Comparison of ENCODE assay signal across 8 mouse cellular contexts in genomic region chr4:135945706-135946105, GRCm38 (mm10). TPM values are rescaled to one million over a fixed set of nuclear protein-coding genes. Genes with fewer than 3 reads are reported as not detected.
A peak's percentile ranks its signal among the peaks of the same experiment; 100 is the strongest.
DNase-seq lines count a peak whose midpoint lies in the region; ATAC-seq and TF ChIP-seq lines count a peak whose summit lies in the region.

No protein-coding gene starts in this region.

- H3K9ac ChIP-seq in embryonic facial prominence, embryonic 15.5 days = peak overlapping the region; percentile 83; the same call in 1 of the 2 replicates
- H3K9ac ChIP-seq in limb, embryonic 12.5 days (replicated peaks) = peak overlapping the region; percentile 79; the same call in 1 of the 2 replicates
- H3K9ac ChIP-seq in neural tube, embryonic 14.5 days (replicated peaks; ENCODE audit: low read depth, low read length) = no peak overlapping the region

- DNase-seq in left cerebral cortex, adult 2 months (ENCODE audit: extremely low spot score in 1 of 2, low spot score in 2 of 2) = no peak
- DNase-seq in left cerebral cortex, postnatal 10 days (ENCODE audit: extremely low spot score in 1 of 2, low spot score in 2 of 2) = no peak
- DNase-seq in c-Kit-positive CD71-positive TER-119-positive erythroid progenitor cells, embryonic 14.5 days (ENCODE audit: low spot score) = no peak
- DNase-seq in adrenal gland, postnatal 10 days = no peak

- intact Hi-C loops in left cerebral cortex, adult 2 months (cut with DNase I) = loop anchor here (2.0 kb wide), 1 partner anchor 25 kb away; the partner anchor contains the start of gene Fuca1
- intact Hi-C loops in left cerebral cortex, postnatal 10 days (cut with DNase I) = loop anchor here (5.0 kb wide), 1 partner anchor 53 kb away; no protein-coding TSS in a partner anchor

- H3K4me1 ChIP-seq in embryonic facial prominence, embryonic 15.5 days = peaks cover 21% of the 10 kb centered on the region
- 0 out of 2 replicates have a peak, but pooled peaks cover 12% of the 10 kb centered on the region for H3K4me1 ChIP-seq in limb, embryonic 12.5 days (replicated peaks)
- 0 out of 2 replicates have a peak, but pooled peaks cover 4% of the 10 kb centered on the region for H3K4me1 ChIP-seq in neural tube, embryonic 14.5 days (ENCODE audit: control insufficient read depth, insufficient read depth, low read length)

- 77% methylated on average over 10 of the region's 10 CpGs for WGBS in embryonic facial prominence, embryonic 15.5 days
- WGBS in limb, embryonic 12.5 days = 78% methylated on average over 10 of the region's 10 CpGs
- 73% methylated on average over 10 of the region's 10 CpGs for WGBS in neural tube, embryonic 14.5 days

- 0 out of 2 replicates have a peak, but pooled peaks cover 10% of the 10 kb centered on the region for H3K36me3 ChIP-seq in embryonic facial prominence, embryonic 15.5 days
- H3K36me3 ChIP-seq in limb, embryonic 12.5 days = peaks cover 11% of the 10 kb centered on the region
- no peaks in the 10 kb centered on the region for H3K36me3 ChIP-seq in neural tube, embryonic 14.5 days (ENCODE audit: control insufficient read depth, insufficient read depth, low read length)

- TF ChIP-seq CTCF in left cerebral cortex, adult 2 months (IDR thresholded peaks at IDR 0.05) = no peak

- no peak overlapping the region; the same call in 1 of the 2 replicates for H3K4me3 ChIP-seq in left cerebral cortex, adult 2 months
- peak overlapping the region; percentile 93 for H3K4me3 ChIP-seq in embryonic facial prominence, embryonic 15.5 days (replicated peaks)
- H3K4me3 ChIP-seq in limb, embryonic 12.5 days (replicated peaks) = peak overlapping the region; percentile 85
- peak overlapping the region; percentile 78 for H3K4me3 ChIP-seq in neural tube, embryonic 14.5 days (ENCODE audit: low read depth, low read length)

- H3K27me3 ChIP-seq in embryonic facial prominence, embryonic 15.5 days = no peaks in the 10 kb centered on the region
- H3K27me3 ChIP-seq in limb, embryonic 12.5 days = no peaks in the 10 kb centered on the region
- no peaks in the 10 kb centered on the region for H3K27me3 ChIP-seq in neural tube, embryonic 14.5 days (ENCODE audit: control insufficient read depth, insufficient read depth, low read length)

- no peak for ATAC-seq in embryonic facial prominence, embryonic 15.5 days (ENCODE audit: insufficient number of reproducible peaks, low FRiP score, low TSS enrichment, low read depth)
- no peak for ATAC-seq in limb, embryonic 12.5 days (ENCODE audit: insufficient number of reproducible peaks, insufficient read depth, low FRiP score, low TSS enrichment, low read depth)
- peak; percentile 42 for ATAC-seq in neural tube, embryonic 14.5 days (ENCODE audit: low read depth)
- ATAC-seq in erythroid progenitor cell, adult 5-6 weeks (replicated peaks; ENCODE audit: low FRiP score, poor library complexity, severe bottlenecking) = no peak

- no peaks in the 10 kb centered on the region for H3K9me3 ChIP-seq in embryonic facial prominence, embryonic 15.5 days (replicated peaks)
- H3K9me3 ChIP-seq in limb, embryonic 12.5 days = peaks cover 3% of the 10 kb centered on the region; the same call in 1 of the 2 replicates
- no peaks in the 10 kb centered on the region for H3K9me3 ChIP-seq in neural tube, embryonic 14.5 days (ENCODE audit: control insufficient read depth, low read length)

- H3K4me2 ChIP-seq in embryonic facial prominence, embryonic 15.5 days (replicated peaks) = peak overlapping the region; percentile 69
- peak overlapping the region; percentile 84 for H3K4me2 ChIP-seq in limb, embryonic 12.5 days
- peak overlapping the region; percentile 81 for H3K4me2 ChIP-seq in neural tube, embryonic 14.5 days (ENCODE audit: low read depth, low read length)

- peak overlapping the region; percentile 81 for H3K27ac ChIP-seq in left cerebral cortex, adult 2 months
- peak overlapping the region; percentile 40 for H3K27ac ChIP-seq in embryonic facial prominence, embryonic 15.5 days (replicated peaks)
- H3K27ac ChIP-seq in limb, embryonic 12.5 days = no peak overlapping the region
- peak overlapping the region; percentile 34; the same call in 1 of the 2 replicates for H3K27ac ChIP-seq in neural tube, embryonic 14.5 days (ENCODE audit: low read depth, low read length)

RNA-seq across cellular contexts. Expression of gene Hmgcl, which starts 0.5 kb away (rescaled TPM):
- total RNA-seq in left cerebral cortex, adult 2 months (2021) = 10 to 100 TPM; 33.4 to 34.1 TPM
- 10 to 100 TPM; 30.5 to 31.9 TPM for total RNA-seq in left cerebral cortex, postnatal 10 days (2021)
- 78.2 and 79.8 TPM in 2 replicates for polyA plus RNA-seq in embryonic facial prominence, embryonic 15.5 days (2015; fragmentation: Nextera tagmentation; extraction: Ambion mirVana)
- polyA plus RNA-seq in limb, embryonic 12.5 days (2016; fragmentation: Nextera tagmentation; extraction: Ambion mirVana) = 78.5 and 81.5 TPM in 2 replicates
- 58.4 and 66.1 TPM in 2 replicates for polyA plus RNA-seq in neural tube, embryonic 14.5 days (2014; fragmentation: Nextera tagmentation; extraction: Ambion mirVana)
- total RNA-seq in erythroid progenitor cell, adult 5-6 weeks (2015; ENCODE audit: low replicate concordance) = 24.3 and 25.2 TPM in 2 replicates
- total RNA-seq in erythroid progenitor cell, adult 5-6 weeks (2017; ENCODE audit: low replicate concordance) = 19.6 and 30.0 TPM in 2 replicates
- 100 to 1,000 TPM in 1 of 2 experiments, 10 to 100 TPM in 1; 84.4 to 108 TPM for total RNA-seq in adrenal gland, postnatal 10 days (2021)

RNA-seq across cellular contexts. Expression of gene Gale, which starts 17.8 kb away (rescaled TPM):
- total RNA-seq in left cerebral cortex, adult 2 months (2021) = 10 to 100 TPM; 22.0 to 22.9 TPM
- 10 to 100 TPM; 28.0 to 29.7 TPM for total RNA-seq in left cerebral cortex, postnatal 10 days (2021)
- polyA plus RNA-seq in embryonic facial prominence, embryonic 15.5 days (2015; fragmentation: Nextera tagmentation; extraction: Ambion mirVana) = 44.7 and 48.0 TPM in 2 replicates
- polyA plus RNA-seq in limb, embryonic 12.5 days (2016; fragmentation: Nextera tagmentation; extraction: Ambion mirVana) = 32.1 and 33.3 TPM in 2 replicates
- polyA plus RNA-seq in neural tube, embryonic 14.5 days (2014; fragmentation: Nextera tagmentation; extraction: Ambion mirVana) = 35.8 and 44.1 TPM in 2 replicates
- 1.4 and 6.3 TPM in 2 replicates for total RNA-seq in erythroid progenitor cell, adult 5-6 weeks (2015; ENCODE audit: low replicate concordance)
- total RNA-seq in erythroid progenitor cell, adult 5-6 weeks (2017; ENCODE audit: low replicate concordance) = 3.6 and 12.2 TPM in 2 replicates
- 10 to 100 TPM; 22.0 to 23.1 TPM for total RNA-seq in adrenal gland, postnatal 10 days (2021)

RNA-seq across cellular contexts. Expression of gene Fuca1, which starts 25.2 kb away (rescaled TPM):
- 10 to 100 TPM; 34.9 to 37.9 TPM for total RNA-seq in left cerebral cortex, adult 2 months (2021)
- total RNA-seq in left cerebral cortex, postnatal 10 days (2021) = 10 to 100 TPM; 46.8 to 47.9 TPM
- polyA plus RNA-seq in embryonic facial prominence, embryonic 15.5 days (2015; fragmentation: Nextera tagmentation; extraction: Ambion mirVana) = 78.2 and 82.1 TPM in 2 replicates
- 47.0 and 51.0 TPM in 2 replicates for polyA plus RNA-seq in limb, embryonic 12.5 days (2016; fragmentation: Nextera tagmentation; extraction: Ambion mirVana)
- 68.6 and 70.6 TPM in 2 replicates for polyA plus RNA-seq in neural tube, embryonic 14.5 days (2014; fragmentation: Nextera tagmentation; extraction: Ambion mirVana)
- total RNA-seq in erythroid progenitor cell, adult 5-6 weeks (2015; ENCODE audit: low replicate concordance) = 23.1 and 45.3 TPM in 2 replicates
- 38.9 and 50.2 TPM in 2 replicates for total RNA-seq in erythroid progenitor cell, adult 5-6 weeks (2017; ENCODE audit: low replicate concordance)
- total RNA-seq in adrenal gland, postnatal 10 days (2021) = 100 to 1,000 TPM in 1 of 2 experiments, 10 to 100 TPM in 1; 96.9 to 109 TPM

RNA-seq across cellular contexts. Expression of gene Lypla2, which starts 26.7 kb away (rescaled TPM):
- total RNA-seq in left cerebral cortex, adult 2 months (2021) = 10 to 100 TPM; 92.9 to 96.7 TPM
- 10 to 100 TPM; 94.0 to 95.0 TPM for total RNA-seq in left cerebral cortex, postnatal 10 days (2021)
- polyA plus RNA-seq in embryonic facial prominence, embryonic 15.5 days (2015; fragmentation: Nextera tagmentation; extraction: Ambion mirVana) = 119 and 126 TPM in 2 replicates
- 126 and 127 TPM in 2 replicates for polyA plus RNA-seq in limb, embryonic 12.5 days (2016; fragmentation: Nextera tagmentation; extraction: Ambion mirVana)
- 197 and 210 TPM in 2 replicates for polyA plus RNA-seq in neural tube, embryonic 14.5 days (2014; fragmentation: Nextera tagmentation; extraction: Ambion mirVana)
- 16.3 and 18.7 TPM in 2 replicates for total RNA-seq in erythroid progenitor cell, adult 5-6 weeks (2015; ENCODE audit: low replicate concordance)
- 6.3 and 12.9 TPM in 2 replicates for total RNA-seq in erythroid progenitor cell, adult 5-6 weeks (2017; ENCODE audit: low replicate concordance)
- 10 to 100 TPM; 57.1 to 57.9 TPM for total RNA-seq in adrenal gland, postnatal 10 days (2021)

RNA-seq across cellular contexts. Expression of gene Pithd1, which starts 41.4 kb away (rescaled TPM):
- total RNA-seq in left cerebral cortex, adult 2 months (2021) = 10 to 100 TPM; 75.9 to 95.0 TPM
- 10 to 100 TPM; 58.4 to 63.8 TPM for total RNA-seq in left cerebral cortex, postnatal 10 days (2021)
- polyA plus RNA-seq in embryonic facial prominence, embryonic 15.5 days (2015; fragmentation: Nextera tagmentation; extraction: Ambion mirVana) = 52.7 and 56.7 TPM in 2 replicates
- 64.9 and 69.6 TPM in 2 replicates for polyA plus RNA-seq in limb, embryonic 12.5 days (2016; fragmentation: Nextera tagmentation; extraction: Ambion mirVana)
- polyA plus RNA-seq in neural tube, embryonic 14.5 days (2014; fragmentation: Nextera tagmentation; extraction: Ambion mirVana) = 73.3 and 73.6 TPM in 2 replicates
- total RNA-seq in erythroid progenitor cell, adult 5-6 weeks (2015; ENCODE audit: low replicate concordance) = 85.8 and 92.6 TPM in 2 replicates
- total RNA-seq in erythroid progenitor cell, adult 5-6 weeks (2017; ENCODE audit: low replicate concordance) = 78.3 and 100 TPM in 2 replicates
- 10 to 100 TPM; 27.0 to 33.5 TPM for total RNA-seq in adrenal gland, postnatal 10 days (2021)
